Mouse (Mus musculus) cortical plate, adult 2 months (tissue): ENCODE data around the gene Gm28374. TPM values are rescaled to one million over a fixed set of nuclear protein-coding genes. Genes with fewer than 3 reads are reported as not detected.

ENCODE experiments used
- H3K27ac ChIP-seq: fragments of 200-500 bp; 2 replicates; pipeline ENCODE4 v1.5.1; 2012; ENCODE audit warnings: low read length, control low read depth, inconsistent platforms; ENCODE audit not compliant: insufficient read depth
- H3K4me1 ChIP-seq: fragments of 200-500 bp; 2 replicates; pipeline ENCODE4 v1.6.1; 2011; ENCODE audit warnings: low read length; ENCODE audit not compliant: control insufficient read depth, insufficient read depth
- H3K4me3 ChIP-seq: fragments of 200-500 bp; 2 replicates; pipeline ENCODE4 v1.5.1; 2011; ENCODE audit warnings: mild to moderate bottlenecking, low read length, control low read depth; ENCODE audit not compliant: insufficient read depth
- CTCF ChIP-seq: fragments of 200-500 bp; IDR thresholded peaks from 2 replicates; pipeline ENCODE4 v1.5.1; 2011; ENCODE audit warnings: mild to moderate bottlenecking, control low read depth, low read length; ENCODE audit not compliant: insufficient read depth; ENCODE audit errors: extremely low read depth
- POLR2A ChIP-seq: fragments of 200-500 bp; IDR thresholded peaks from 2 replicates; pipeline ENCODE4 v1.6.1; 2011; ENCODE audit warnings: mild to moderate bottlenecking, low read length, control low read depth; ENCODE audit not compliant: insufficient read depth; ENCODE audit errors: extremely low read depth
- polyA plus RNA-seq: library from polyadenylated mRNA; depleted of rRNA; stranded (reverse); fragments of >200 nt; gene quantifications from 2 replicates; pipeline ENCODE4 v1.2.3, GENCODE M21; 2012

Gene Gm28374
- polyA plus RNA-seq, 1 experiment = 0.67 TPM

GRCm38 (mm10) chr19:6094119-6094518 is 12.1 kb upstream of the Gm28374 start, which contains the start of gene AC131692.1:
Gene AC131692.1, plus strand, starts transcription at chr19:6094419.
- no peak within 1 kb of the TSS for H3K4me3 ChIP-seq
- no peaks in the 10 kb centered on the region for H3K4me1 ChIP-seq
- H3K27ac ChIP-seq = no peak within 1 kb of the TSS
- TF ChIP-seq CTCF (no peak), POLR2A (no peak)

- no peak overlapping the region for H3K27ac ChIP-seq
- TF ChIP-seq CTCF = no peak
- no peak for TF ChIP-seq POLR2A
- no peak overlapping the region for H3K4me3 ChIP-seq
- 0 out of 2 replicates have a peak, but pooled peaks cover 2% of the 10 kb centered on the region for H3K4me1 ChIP-seq
Measured at GRCm38 (mm10) chr19:6088841-6089240, 6.8 kb upstream of the Gm28374 start.

GRCm38 (mm10) chr19:6085417-6085879 is 3.4 kb upstream of the Gm28374 start:
- Histone ChIP-seq H3K4me1 (0 out of 2 replicates have a peak, but pooled peaks cover 3% of the 10 kb centered on the region), H3K27ac (no peak overlapping the region), H3K4me3 (no peak overlapping the region; the same call in 1 of the 2 replicates)
- TF ChIP-seq POLR2A (no peak), CTCF (no peak)

- Histone ChIP-seq H3K4me3 (peak within 1 kb of the TSS; percentile 53), H3K4me1 (0 out of 2 replicates have a peak, but pooled peaks cover 3% of the 10 kb centered on the region), H3K27ac (no peak within 1 kb of the TSS)
- TF ChIP-seq CTCF (no peak), POLR2A (peak; percentile 70; the same call in 1 of the 2 replicates)
Measured at GRCm38 (mm10) chr19:6084478-6085248, 2.6 kb upstream of the Gm28374 start, which contains the start of the genes Zfpl1 and Cdca5. Gene Zfpl1, minus strand, starts transcription at chr19:6084956. Gene Cdca5, plus strand, starts transcription at chr19:6084983.

- H3K4me3 ChIP-seq = no peak within 1 kb of the TSS
- H3K4me1 ChIP-seq = peaks cover 7% of the 10 kb centered on the region
- H3K27ac ChIP-seq = no peak within 1 kb of the TSS
- TF ChIP-seq POLR2A = no peak
- no peak for TF ChIP-seq CTCF
Measured at GRCm38 (mm10) chr19:6079983-6080480, 2.0 kb downstream of the Gm28374 start, which contains the start of gene Tmem262. Gene Tmem262, plus strand, starts transcription at chr19:6080033.

GRCm38 (mm10) chr19:6076564-6077393 is 5.3 kb downstream of the Gm28374 start, which contains the start of gene Vps51:
Gene Vps51, minus strand, starts transcription at chr19:6077231.
- Histone ChIP-seq H3K4me1 (peaks cover 4% of the 10 kb centered on the region), H3K27ac (peak within 1 kb of the TSS; percentile 75), H3K4me3 (peak within 1 kb of the TSS; percentile 89)
- no peak for TF ChIP-seq CTCF
- TF ChIP-seq POLR2A = peak; percentile 49; the same call in 1 of the 2 replicates

GRCm38 (mm10) chr19:6073889-6074288 is 8.2 kb downstream of the Gm28374 start:
- TF ChIP-seq POLR2A (no peak), CTCF (no peak)
- Histone ChIP-seq H3K27ac (no peak overlapping the region), H3K4me3 (no peak overlapping the region), H3K4me1 (peaks cover 4% of the 10 kb centered on the region)

GRCm38 (mm10) chr19:6071261-6071660 is 10.8 kb downstream of the Gm28374 start:
- Histone ChIP-seq H3K4me3 (no peak overlapping the region), H3K4me1 (peaks cover 2% of the 10 kb centered on the region), H3K27ac (no peak overlapping the region)
- TF ChIP-seq POLR2A (no peak), CTCF (no peak)
